Mouse (Mus musculus): ENCODE data around the gene Zfp948.
"Not testable (repeated sequence)": the region's sequence is repeated elsewhere in the genome, so short reads cannot be mapped to it uniquely, and the experiment has no call there.

The Zfp948 gene

DNA sequence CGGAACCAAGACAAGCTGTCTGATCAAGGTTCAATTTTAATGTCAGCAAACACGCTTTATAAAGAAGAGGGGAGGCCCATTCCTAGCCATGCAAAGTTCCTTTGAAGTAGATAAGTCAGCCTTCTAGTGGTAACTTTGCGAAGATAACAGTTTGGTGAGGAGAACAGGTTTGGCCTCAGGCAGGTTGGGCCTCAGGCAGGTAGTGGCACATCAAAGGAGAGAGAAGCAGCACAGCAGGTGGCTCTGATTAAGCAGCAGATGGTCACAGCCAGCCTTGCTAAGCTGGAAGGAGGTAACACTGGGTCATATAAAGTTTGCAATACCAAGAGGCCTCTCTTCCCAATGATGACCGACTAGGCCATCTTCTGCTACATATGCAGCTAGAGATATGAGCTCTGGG, 69.0 kb downstream of the Zfp948 start:
- DNase-seq (ENCODE audit: low spot score): not testable (repeated sequence)

Measured in c-Kit-positive CD71-positive TER-119-positive erythroid progenitor cells, embryonic 14.5 days (primary cell).